ENCODE assay signal across 8 mouse cellular contexts in the genomic region with DNA sequence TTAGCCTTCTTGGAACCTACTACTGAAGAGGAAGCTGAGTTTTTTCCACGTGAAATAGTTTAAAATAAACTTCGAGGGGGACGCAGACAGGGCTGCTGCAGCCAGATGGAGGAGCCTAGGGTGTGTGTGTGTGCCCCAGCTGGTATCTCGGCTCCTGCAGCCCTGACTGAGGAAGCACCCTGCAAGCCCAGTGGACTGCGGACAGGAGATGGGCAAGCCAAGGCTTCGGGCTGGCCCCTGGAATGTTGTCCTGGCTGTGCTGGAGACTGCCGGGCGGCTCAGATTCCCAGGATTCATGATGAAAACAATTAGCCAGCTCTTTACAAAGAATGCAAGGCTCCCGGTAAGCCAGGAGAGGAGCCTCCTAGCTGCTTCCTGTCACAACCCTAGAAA. TPM values are rescaled to one million over a fixed set of nuclear protein-coding genes. Genes with fewer than 3 reads are reported as not detected.
DNase-seq lines count a peak whose midpoint lies in the region; ATAC-seq lines count a peak whose summit lies in the region.

No protein-coding gene starts in this region.

- 2% methylated on average over 9 of the region's 9 CpGs for WGBS in lung, embryonic 16.5 days
- 10% methylated on average over 9 of the region's 9 CpGs for WGBS in heart, embryonic 11.5 days (ENCODE audit: insufficient replicate concordance)
- WGBS in stomach, embryonic 16.5 days: 14% methylated on average over 9 of the region's 9 CpGs

- no peak overlapping the region for H3K4me2 ChIP-seq in lung, embryonic 16.5 days (ENCODE audit: low read depth, low read length)
- peak overlapping the region; percentile 27; the same call in 1 of the 2 replicates for H3K4me2 ChIP-seq in heart, embryonic 11.5 days
- peak overlapping the region; percentile 20; the same call in 1 of the 2 replicates for H3K4me2 ChIP-seq in stomach, embryonic 16.5 days (ENCODE audit: low read depth, low read length)

- peak overlapping the region; percentile 80 for H3K27ac ChIP-seq in lung, embryonic 16.5 days (ENCODE audit: low read length)
- H3K27ac ChIP-seq in heart, embryonic 11.5 days (ENCODE audit: low read depth, low read length): peak overlapping the region; percentile 46
- peak overlapping the region; percentile 63 for H3K27ac ChIP-seq in stomach, embryonic 16.5 days (ENCODE audit: low read length)

- H3K9me3 ChIP-seq in lung, embryonic 16.5 days (ENCODE audit: control insufficient read depth, low read length): no peaks in the 10 kb centered on the region
- H3K9me3 ChIP-seq in heart, embryonic 11.5 days (replicated peaks; ENCODE audit: control insufficient read depth, low read length): no peaks in the 10 kb centered on the region
- H3K9me3 ChIP-seq in stomach, embryonic 16.5 days (replicated peaks; ENCODE audit: control insufficient read depth, low read length): no peaks in the 10 kb centered on the region

- H3K36me3 ChIP-seq in lung, embryonic 16.5 days (ENCODE audit: control insufficient read depth, insufficient read depth, low read length): no peaks in the 10 kb centered on the region
- H3K36me3 ChIP-seq in heart, embryonic 11.5 days (ENCODE audit: control insufficient read depth, insufficient read depth, low read length): no peaks in the 10 kb centered on the region
- H3K36me3 ChIP-seq in stomach, embryonic 16.5 days (ENCODE audit: control insufficient read depth, insufficient read depth, low read length): no peaks in the 10 kb centered on the region

- peaks cover 51% of the 10 kb centered on the region for H3K4me1 ChIP-seq in lung, embryonic 16.5 days (replicated peaks; ENCODE audit: control insufficient read depth, insufficient read depth, low read length)
- H3K4me1 ChIP-seq in heart, embryonic 11.5 days (ENCODE audit: control insufficient read depth, insufficient read depth, low read length): peaks cover 55% of the 10 kb centered on the region
- peaks cover 39% of the 10 kb centered on the region for H3K4me1 ChIP-seq in stomach, embryonic 16.5 days (ENCODE audit: control insufficient read depth, insufficient read depth, low read length)

- H3K4me3 ChIP-seq in lung, embryonic 16.5 days (ENCODE audit: low read length): no peak overlapping the region
- H3K4me3 ChIP-seq in heart, embryonic 11.5 days (ENCODE audit: low read depth, low read length): no peak overlapping the region
- H3K4me3 ChIP-seq in stomach, embryonic 16.5 days (replicated peaks; ENCODE audit: low read length): no peak overlapping the region

- no peak for DNase-seq in lung, postnatal 14 days
- DNase-seq in kidney, postnatal 36 days: peak; percentile 43 to 52
- DNase-seq in spleen, postnatal 36 days (ENCODE audit: low spot score in 2 of 2): no peak
- no peak for DNase-seq in right cerebral cortex, adult 2 months (ENCODE audit: low spot score in 2 of 2)

- ATAC-seq in lung, embryonic 16.5 days (ENCODE audit: low read depth): 0 out of 2 replicates have a peak, but pooled peaks have one; percentile 6
- ATAC-seq in heart, embryonic 11.5 days (replicated peaks; ENCODE audit: insufficient number of reproducible peaks, low FRiP score, low TSS enrichment): no peak
- no peak for ATAC-seq in stomach, embryonic 16.5 days (ENCODE audit: insufficient read depth, low FRiP score)
- ATAC-seq in megakaryocyte, adult 5-6 weeks (ENCODE audit: poor library complexity, severe bottlenecking): no peak

- peak overlapping the region; percentile 42 for H3K9ac ChIP-seq in lung, embryonic 16.5 days (ENCODE audit: low read length)
- no peak overlapping the region for H3K9ac ChIP-seq in heart, embryonic 11.5 days (ENCODE audit: low read depth, low read length)
- H3K9ac ChIP-seq in stomach, embryonic 16.5 days (ENCODE audit: low read length): peak overlapping the region; percentile 43

- no peaks in the 10 kb centered on the region for H3K27me3 ChIP-seq in lung, embryonic 16.5 days (ENCODE audit: control insufficient read depth, insufficient read depth, low read depth, low read length)
- no peaks in the 10 kb centered on the region for H3K27me3 ChIP-seq in heart, embryonic 11.5 days (ENCODE audit: control insufficient read depth, insufficient read depth, low read length)
- H3K27me3 ChIP-seq in stomach, embryonic 16.5 days (ENCODE audit: control insufficient read depth, insufficient read depth, low read length): no peaks in the 10 kb centered on the region

RNA-seq across cellular contexts. Expression of gene Lhpp, which starts 47.6 kb away (rescaled TPM):
- polyA plus RNA-seq in lung, embryonic 16.5 days (2015; fragmentation: Nextera tagmentation; extraction: Ambion mirVana): 15.9 and 18.8 TPM in 2 replicates
- 21.2 and 21.9 TPM in 2 replicates for polyA plus RNA-seq in heart, embryonic 11.5 days (2014; fragmentation: Nextera tagmentation; extraction: Ambion mirVana)
- 12.7 and 13.5 TPM in 2 replicates for polyA plus RNA-seq in stomach, embryonic 16.5 days (2015; fragmentation: Nextera tagmentation; extraction: Ambion mirVana)
- 5.1 and 6.9 TPM in 2 replicates for total RNA-seq in megakaryocyte, adult 5-6 weeks (2015)
- total RNA-seq in megakaryocyte, adult 5-6 weeks (2017): 5.8 and 6.1 TPM in 2 replicates

RNA-seq across cellular contexts. Expression of gene Nkx1-2, which starts 58.6 kb away (rescaled TPM):
- polyA plus RNA-seq in lung, embryonic 16.5 days (2015; fragmentation: Nextera tagmentation; extraction: Ambion mirVana): not detected in 2 replicates
- 0.04 TPM in 1 of 2 replicates, not detected in the other for polyA plus RNA-seq in heart, embryonic 11.5 days (2014; fragmentation: Nextera tagmentation; extraction: Ambion mirVana)
- not detected in 2 replicates for polyA plus RNA-seq in stomach, embryonic 16.5 days (2015; fragmentation: Nextera tagmentation; extraction: Ambion mirVana)
- not detected in 2 replicates for total RNA-seq in megakaryocyte, adult 5-6 weeks (2015)
- total RNA-seq in megakaryocyte, adult 5-6 weeks (2017): not detected in 2 replicates

Comparison
In these comparisons a context has a peak if more than half of its experiments do, and no peak if none do; other contexts are left out.
1. DNase-seq: peak in kidney, postnatal 36 days (2 of 2); none in lung, postnatal 14 days (single experiment), spleen, postnatal 36 days (0 of 2) and right cerebral cortex, adult 2 months (0 of 2).
2. Peak in every context shown above with its lines, with median percentiles within 50 percentile points of each other: H3K27ac ChIP-seq.